In genomic region chr11:115475758-115476237, GRCm38 (mm10) we compare ENCODE assay signal across 8 mouse cellular contexts. TPM values are rescaled to one million over a fixed set of nuclear protein-coding genes. Genes with fewer than 3 reads are reported as not detected.
DNase-seq lines count a peak whose midpoint lies in the region; ATAC-seq and TF ChIP-seq lines count a peak whose summit lies in the region.

No protein-coding gene starts in this region.

- ATAC-seq in heart, postnatal 0 days (ENCODE audit: insufficient read depth, low read depth) = peak; percentile 4
- peak; percentile 64 for ATAC-seq in hindbrain, embryonic 13.5 days (ENCODE audit: low FRiP score)
- no peak for ATAC-seq in midbrain, embryonic 11.5 days (ENCODE audit: low FRiP score)

- peak overlapping the region; percentile 65 for H3K4me3 ChIP-seq in heart, postnatal 0 days (ENCODE audit: low read depth, low read length)
- H3K4me3 ChIP-seq in hindbrain, embryonic 13.5 days = peak overlapping the region; percentile 92
- H3K4me3 ChIP-seq in midbrain, embryonic 11.5 days (ENCODE audit: low read depth, low read length) = peak overlapping the region; percentile 72

- H3K27me3 ChIP-seq in heart, postnatal 0 days (ENCODE audit: control insufficient read depth, insufficient read depth, low read length) = no peaks in the 10 kb centered on the region
- H3K27me3 ChIP-seq in hindbrain, embryonic 13.5 days = no peaks in the 10 kb centered on the region
- H3K27me3 ChIP-seq in midbrain, embryonic 11.5 days (ENCODE audit: control insufficient read depth, insufficient read depth, low read length) = no peaks in the 10 kb centered on the region

- WGBS in heart, postnatal 0 days = 2% methylated on average over 28 of the region's 28 CpGs
- WGBS in hindbrain, embryonic 13.5 days = 4% methylated on average over 28 of the region's 28 CpGs
- WGBS in midbrain, embryonic 11.5 days = 4% methylated on average over 28 of the region's 28 CpGs

- peak overlapping the region; percentile 53; the same call in 1 of the 2 replicates for H3K27ac ChIP-seq in heart, postnatal 0 days (ENCODE audit: low read depth)
- peak overlapping the region; percentile 88 for H3K27ac ChIP-seq in hindbrain, embryonic 13.5 days
- H3K27ac ChIP-seq in midbrain, embryonic 11.5 days (ENCODE audit: low read depth, low read length) = no peak overlapping the region

- H3K4me1 ChIP-seq in heart, postnatal 0 days (ENCODE audit: control insufficient read depth, insufficient read depth) = peaks cover 25% of the 10 kb centered on the region
- peaks cover 35% of the 10 kb centered on the region for H3K4me1 ChIP-seq in hindbrain, embryonic 13.5 days (replicated peaks)
- peaks cover 9% of the 10 kb centered on the region; the same call in 1 of the 2 replicates for H3K4me1 ChIP-seq in midbrain, embryonic 11.5 days (ENCODE audit: control insufficient read depth, insufficient read depth, low read length)

- TF ChIP-seq CTCF in heart, postnatal 0 days (IDR thresholded peaks at IDR 0.05; ENCODE audit: low read depth) = no peak

- H3K4me2 ChIP-seq in heart, postnatal 0 days (ENCODE audit: low read depth, low read length) = peak overlapping the region; percentile 94
- H3K4me2 ChIP-seq in hindbrain, embryonic 13.5 days = peak overlapping the region; percentile 98
- H3K4me2 ChIP-seq in midbrain, embryonic 11.5 days = peak overlapping the region; percentile 71

- no peaks in the 10 kb centered on the region for H3K9me3 ChIP-seq in heart, postnatal 0 days (replicated peaks; ENCODE audit: control insufficient read depth, low read length)
- H3K9me3 ChIP-seq in hindbrain, embryonic 13.5 days = no peaks in the 10 kb centered on the region
- no peaks in the 10 kb centered on the region for H3K9me3 ChIP-seq in midbrain, embryonic 11.5 days (ENCODE audit: control insufficient read depth, low read length)

- TF ChIP-seq EP300 in heart, postnatal 0 days (IDR thresholded peaks at IDR 0.05; ENCODE audit: low read depth) = no peak

- peak overlapping the region; percentile 79 for H3K9ac ChIP-seq in heart, postnatal 0 days (replicated peaks; ENCODE audit: low read depth, low read length)
- H3K9ac ChIP-seq in hindbrain, embryonic 13.5 days = peak overlapping the region; percentile 89
- peak overlapping the region; percentile 76 for H3K9ac ChIP-seq in midbrain, embryonic 11.5 days (ENCODE audit: low read length)

- intact Hi-C loops in heart, postnatal 36 days (cut with DNase I) = no loop called here

- no peak for DNase-seq in heart, postnatal 0 days (ENCODE audit: low spot score)
- DNase-seq in heart, postnatal 36 days = no peak
- DNase-seq in Muller cell, postnatal 12 days (ENCODE audit: inconsistent ontology term) = peak; percentile 10
- DNase-seq in midbrain, embryonic 11.5 days (ENCODE audit: low spot score, missing footprints) = no peak
- DNase-seq in left cerebral cortex, adult 11 months (ENCODE audit: low spot score) = no peak
- no peak for DNase-seq in ovary, postnatal 36 days (ENCODE audit: low spot score)
- DNase-seq in thymus, postnatal 0 days (ENCODE audit: low spot score) = no peak

- H3K36me3 ChIP-seq in heart, postnatal 0 days (replicated peaks; ENCODE audit: control insufficient read depth, insufficient read depth, low read length) = no peaks in the 10 kb centered on the region
- peaks cover 13% of the 10 kb centered on the region for H3K36me3 ChIP-seq in hindbrain, embryonic 13.5 days
- H3K36me3 ChIP-seq in midbrain, embryonic 11.5 days (ENCODE audit: control insufficient read depth, insufficient read depth, low read length) = no peaks in the 10 kb centered on the region

RNA-seq across cellular contexts. Expression of gene Armc7, which starts 0.3 kb away (rescaled TPM):
- total RNA-seq in heart, postnatal 0 days (2014; rRNA removed; ENCODE audit: low replicate concordance) = 1.8 and 8.7 TPM in 2 replicates
- polyA plus RNA-seq in heart, postnatal 0 days (2015; fragmentation: Nextera tagmentation; extraction: Ambion mirVana) = 3.3 TPM in 2 replicates
- 1 to 10 TPM; 1.5 to 2.4 TPM for total RNA-seq in heart, postnatal 36 days (2021)
- 16.9 and 18.0 TPM in 2 replicates for polyA plus RNA-seq in hindbrain, embryonic 13.5 days (2015; fragmentation: Nextera tagmentation; extraction: Ambion mirVana)
- 7.7 and 7.8 TPM in 2 replicates for polyA plus RNA-seq in midbrain, embryonic 11.5 days (2014; fragmentation: Nextera tagmentation; extraction: Ambion mirVana)
- 30.0 and 34.5 TPM in 2 replicates for polyA plus RNA-seq in thymus, postnatal 0 days (2015; fragmentation: Nextera tagmentation; extraction: Ambion mirVana)

RNA-seq across cellular contexts. Expression of gene Slc16a5, which starts 13.5 kb away (rescaled TPM):
- total RNA-seq in heart, postnatal 0 days (2014; rRNA removed; ENCODE audit: low replicate concordance) = 0.99 and 3.8 TPM in 2 replicates
- 0.11 and 0.15 TPM in 2 replicates for polyA plus RNA-seq in heart, postnatal 0 days (2015; fragmentation: Nextera tagmentation; extraction: Ambion mirVana)
- not detected for total RNA-seq in heart, postnatal 36 days (2021)
- polyA plus RNA-seq in hindbrain, embryonic 13.5 days (2015; fragmentation: Nextera tagmentation; extraction: Ambion mirVana) = 0.19 TPM in 1 of 2 replicates, not detected in the other
- 0.14 TPM in 1 of 2 replicates, not detected in the other for polyA plus RNA-seq in midbrain, embryonic 11.5 days (2014; fragmentation: Nextera tagmentation; extraction: Ambion mirVana)
- polyA plus RNA-seq in thymus, postnatal 0 days (2015; fragmentation: Nextera tagmentation; extraction: Ambion mirVana) = 206 and 207 TPM in 2 replicates

RNA-seq across cellular contexts. Expression of gene Nt5c, which starts 15.9 kb away (rescaled TPM):
- 24.5 and 28.0 TPM in 2 replicates for total RNA-seq in heart, postnatal 0 days (2014; rRNA removed; ENCODE audit: low replicate concordance)
- 49.8 and 53.7 TPM in 2 replicates for polyA plus RNA-seq in heart, postnatal 0 days (2015; fragmentation: Nextera tagmentation; extraction: Ambion mirVana)
- total RNA-seq in heart, postnatal 36 days (2021) = 10 to 100 TPM; 13.1 to 14.2 TPM
- polyA plus RNA-seq in hindbrain, embryonic 13.5 days (2015; fragmentation: Nextera tagmentation; extraction: Ambion mirVana) = 104 and 105 TPM in 2 replicates
- polyA plus RNA-seq in midbrain, embryonic 11.5 days (2014; fragmentation: Nextera tagmentation; extraction: Ambion mirVana) = 68.3 and 69.8 TPM in 2 replicates
- polyA plus RNA-seq in thymus, postnatal 0 days (2015; fragmentation: Nextera tagmentation; extraction: Ambion mirVana) = 210 and 221 TPM in 2 replicates

RNA-seq across cellular contexts. Expression of gene Trim80, which starts 35.5 kb away (rescaled TPM):
- total RNA-seq in heart, postnatal 0 days (2014; rRNA removed; ENCODE audit: low replicate concordance) = not detected in 2 replicates
- 0.18 and 0.26 TPM in 2 replicates for polyA plus RNA-seq in heart, postnatal 0 days (2015; fragmentation: Nextera tagmentation; extraction: Ambion mirVana)
- total RNA-seq in heart, postnatal 36 days (2021) = not detected
- not detected in 2 replicates for polyA plus RNA-seq in hindbrain, embryonic 13.5 days (2015; fragmentation: Nextera tagmentation; extraction: Ambion mirVana)
- not detected in 2 replicates for polyA plus RNA-seq in midbrain, embryonic 11.5 days (2014; fragmentation: Nextera tagmentation; extraction: Ambion mirVana)
- polyA plus RNA-seq in thymus, postnatal 0 days (2015; fragmentation: Nextera tagmentation; extraction: Ambion mirVana) = 0.89 and 1.1 TPM in 2 replicates

RNA-seq across cellular contexts. Expression of gene Jpt1, which starts 38.4 kb away (rescaled TPM):
- total RNA-seq in heart, postnatal 0 days (2014; rRNA removed; ENCODE audit: low replicate concordance) = 433 and 473 TPM in 2 replicates
- polyA plus RNA-seq in heart, postnatal 0 days (2015; fragmentation: Nextera tagmentation; extraction: Ambion mirVana) = 496 and 503 TPM in 2 replicates
- total RNA-seq in heart, postnatal 36 days (2021) = 100 to 1,000 TPM; 124 to 143 TPM
- 1,452 and 1,454 TPM in 2 replicates for polyA plus RNA-seq in hindbrain, embryonic 13.5 days (2015; fragmentation: Nextera tagmentation; extraction: Ambion mirVana)
- polyA plus RNA-seq in midbrain, embryonic 11.5 days (2014; fragmentation: Nextera tagmentation; extraction: Ambion mirVana) = 954 and 958 TPM in 2 replicates
- 603 and 612 TPM in 2 replicates for polyA plus RNA-seq in thymus, postnatal 0 days (2015; fragmentation: Nextera tagmentation; extraction: Ambion mirVana)

Comparison
In these comparisons a context has a peak if more than half of its experiments do, and no peak if none do; other contexts are left out.
1. RNA of gene Slc16a5, which starts 13.5 kb away (polyA plus RNA-seq): 206 to 207 TPM in thymus, postnatal 0 days; 0.19 TPM in hindbrain, embryonic 13.5 days, 0.11 to 0.15 TPM in heart, postnatal 0 days and 0.14 TPM in midbrain, embryonic 11.5 days; every median in the first group is over 100 times any median in the second.
2. Peak in every context shown above with its lines, with median percentiles within 50 percentile points of each other: H3K4me2 ChIP-seq, H3K4me3 ChIP-seq and H3K9ac ChIP-seq.